Mouse (Mus musculus) cerebellum, adult 18-20 months (tissue): Measurements from ENCODE around the gene Cbx7.
A peak's percentile ranks its signal among the peaks of the same experiment; 100 is the strongest.

Source experiments
- DNase-seq, 2 experiments: peaks; one replicate each; pipeline ENCODE4 v3.0.0; 2021

The Cbx7 gene

DNA sequence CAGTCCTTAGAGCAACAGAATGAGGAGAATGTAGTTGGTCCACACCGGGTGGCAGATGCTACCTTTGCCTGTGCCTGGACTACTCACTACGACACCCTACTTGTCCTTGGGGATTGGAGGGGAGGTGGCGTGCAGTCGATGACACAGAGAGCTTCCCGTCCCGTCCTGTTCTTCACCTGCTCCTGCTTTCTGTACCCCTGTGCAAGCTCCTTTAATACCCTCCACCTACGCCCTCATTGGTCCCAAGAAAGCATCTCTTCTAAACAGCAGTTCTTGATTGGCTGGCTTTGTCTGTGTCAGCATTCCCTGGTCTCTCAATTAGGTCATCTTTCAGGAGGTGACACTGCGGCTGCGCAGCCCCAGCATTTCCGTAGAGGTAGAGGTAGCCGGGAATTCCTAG is at the start of gene Cbx7:
Cbx7 (minus strand) TSS at position 180 of the 400 bp plus-strand sequence.
- DNase-seq = no peak

GRCm38 (mm10) chr15:80020516-80020915 is 49.6 kb upstream of the Cbx7 start:
- DNase-seq = no peak

DNA sequence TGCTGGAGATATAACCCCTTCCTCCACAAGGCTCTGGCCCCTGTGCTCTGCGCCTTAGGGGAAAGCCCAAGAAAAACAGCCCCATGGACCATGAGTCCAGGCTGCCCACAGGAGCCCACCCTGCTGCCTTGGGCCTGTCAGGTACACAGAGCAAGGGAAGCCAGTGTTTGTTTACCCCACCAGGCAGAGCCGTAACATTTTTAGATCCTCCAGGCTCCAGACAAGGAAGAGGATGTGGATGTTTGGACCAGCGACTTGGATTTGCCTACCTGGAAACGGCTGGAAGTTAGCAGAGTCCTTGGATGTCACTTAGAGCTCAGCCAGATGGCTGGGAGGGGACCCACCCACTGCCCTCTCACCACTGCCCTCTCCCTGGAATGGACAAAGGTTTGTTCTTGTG is 48.7 kb upstream of the Cbx7 start:
- no peak for DNase-seq

DNA sequence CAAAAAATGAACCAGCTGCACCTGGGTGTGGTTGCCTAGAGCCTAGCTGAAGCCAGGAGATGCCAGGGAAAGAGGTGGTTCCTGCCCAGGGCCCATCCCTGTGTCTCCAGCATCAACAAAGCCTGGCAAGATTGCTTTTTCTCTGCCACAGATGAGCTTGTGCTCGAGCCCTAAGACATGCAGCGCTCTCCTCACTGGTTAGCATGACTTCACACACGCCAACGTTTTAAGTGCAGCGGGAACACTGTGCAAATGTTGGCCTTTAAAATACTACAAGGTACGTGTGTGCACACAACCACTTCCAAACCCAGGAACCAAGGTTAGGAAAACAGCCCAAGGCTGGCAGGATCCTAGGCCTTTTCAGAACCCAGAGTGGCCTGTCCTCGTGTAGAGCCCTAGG is 48.3 kb upstream of the Cbx7 start:
- DNase-seq = no peak

DNA sequence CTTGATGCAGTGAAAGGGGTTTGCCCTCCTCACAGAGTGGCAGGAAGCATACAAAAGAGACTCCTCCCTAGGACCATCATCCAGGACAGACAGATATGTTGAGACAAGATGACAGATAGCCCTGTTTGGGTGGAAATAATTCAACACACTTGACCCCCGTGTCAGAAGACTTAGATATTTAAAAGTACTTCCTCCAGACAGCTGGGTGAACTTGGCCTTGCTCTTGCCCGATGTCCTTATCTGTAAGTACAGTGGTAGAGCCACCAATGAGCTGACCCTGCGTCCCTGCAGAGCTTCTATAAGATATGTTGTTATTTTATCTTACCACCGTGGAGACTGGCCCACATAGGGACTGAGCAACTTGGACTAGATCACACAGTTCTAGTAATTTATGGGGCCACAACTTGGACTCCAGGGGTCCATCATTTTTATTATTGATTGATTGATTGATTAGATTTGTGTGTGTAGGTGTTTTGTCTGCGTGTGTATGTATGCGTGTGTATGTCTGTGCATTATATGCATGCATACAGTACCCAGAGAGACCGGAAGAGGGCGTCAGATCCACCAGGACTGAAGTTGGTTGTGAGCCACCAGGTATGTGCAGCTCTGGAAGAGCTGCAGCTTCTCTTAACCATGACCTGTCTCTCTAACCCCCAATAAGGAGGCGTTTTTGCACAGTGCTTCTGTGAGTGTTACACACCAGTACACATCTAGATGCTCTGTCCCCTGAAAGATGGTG is 45.8 kb upstream of the Cbx7 start:
- no peak for DNase-seq

GRCm38 (mm10) chr15:80015211-80015952 is 44.5 kb upstream of the Cbx7 start:
- DNase-seq = no peak

- DNase-seq = peak; percentile 38 to 70
These were observed 43.6 kb upstream of the Cbx7 start, which contains the start of gene Pdgfb for GRCm38 (mm10) chr15:80014321-80015210. Gene Pdgfb, minus strand, starts transcription at chr15:80014977.

DNA sequence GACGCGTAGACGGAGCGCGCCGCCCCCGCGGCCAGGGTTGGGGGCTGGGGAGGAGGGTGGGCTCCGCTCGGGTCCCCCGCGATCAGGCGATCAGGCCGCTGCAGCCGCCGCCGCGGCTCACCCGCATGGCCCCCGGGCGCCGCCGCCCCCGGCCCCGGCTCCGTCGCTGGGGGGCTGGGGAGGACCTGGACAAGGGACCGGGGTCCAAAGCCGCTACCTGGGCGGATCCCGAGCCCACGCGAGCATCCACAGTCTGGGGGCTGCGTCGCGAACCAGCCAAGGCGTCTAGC is 43.1 kb upstream of the Cbx7 start:
- DNase-seq = no peak

DNA sequence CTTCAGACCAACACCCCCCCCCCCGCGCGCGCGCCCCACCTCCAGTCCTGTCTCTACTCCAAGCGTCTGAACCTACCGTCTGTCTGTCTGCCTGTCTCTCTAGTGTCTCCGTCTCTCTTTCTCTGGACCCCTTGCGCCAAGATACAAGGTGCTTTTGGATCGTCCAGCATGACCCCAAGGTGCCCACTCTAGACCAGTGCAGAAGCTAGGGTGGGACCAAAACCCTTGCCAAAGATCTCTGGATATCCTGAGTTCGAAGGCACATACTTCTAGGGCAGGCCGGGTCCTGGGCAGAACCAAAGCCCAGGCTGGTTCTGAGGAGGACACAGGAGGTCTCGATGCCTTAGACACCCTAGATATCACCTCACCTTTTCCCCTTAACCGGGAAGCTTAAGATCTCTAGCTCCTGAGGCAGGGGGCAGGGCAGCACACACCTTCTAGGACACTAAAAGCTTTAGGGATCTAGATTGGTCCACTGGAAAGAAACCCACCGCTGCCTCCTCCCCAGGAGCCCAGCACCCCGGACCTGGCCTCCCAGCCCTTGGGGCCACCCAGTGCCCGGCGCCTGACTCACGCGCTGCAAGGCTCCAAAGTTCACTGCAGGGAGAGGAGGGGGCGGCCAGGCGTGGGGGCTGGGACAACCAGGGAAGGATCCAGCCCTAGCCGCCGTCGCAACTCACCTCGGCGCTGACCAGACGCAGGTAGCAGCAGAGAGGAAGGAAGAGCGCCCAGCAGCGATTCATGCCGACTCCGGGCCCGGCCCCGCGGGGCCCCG is 42.5 kb upstream of the Cbx7 start:
- DNase-seq = peak; percentile 15 to 26

DNA sequence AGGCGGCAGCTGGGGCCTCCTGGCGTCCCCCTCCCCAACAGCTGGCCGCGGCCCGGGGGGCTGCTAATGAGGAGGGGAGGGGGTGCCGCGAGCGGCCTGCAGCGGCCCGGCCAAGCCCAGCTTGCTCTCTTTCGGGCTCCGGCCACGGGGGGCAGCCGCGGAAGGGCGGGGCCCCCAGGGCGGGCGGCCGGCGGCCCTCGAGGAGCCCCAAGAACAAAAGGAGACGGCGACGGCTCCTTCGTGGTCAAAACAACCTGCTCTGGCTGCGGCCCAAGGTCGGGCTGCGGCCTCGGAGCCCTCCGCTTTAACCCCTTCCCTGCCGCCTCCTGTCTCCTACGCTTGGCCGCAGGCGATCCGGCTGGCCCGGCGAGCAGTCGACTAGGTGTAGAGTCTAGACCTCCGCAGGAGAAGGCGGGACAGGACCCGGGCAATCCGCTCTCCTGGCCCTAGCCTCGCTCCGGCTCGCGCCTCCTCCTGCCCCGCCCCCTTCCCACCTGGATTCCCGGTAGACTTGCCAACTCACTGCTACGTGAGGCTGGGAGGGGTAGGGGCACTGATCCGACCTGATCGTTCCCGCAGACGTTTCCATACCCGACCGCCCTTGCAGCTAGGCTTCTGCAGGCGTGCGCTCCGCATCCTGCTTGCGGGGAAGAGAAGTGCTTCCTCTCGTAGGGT is 41.7 kb upstream of the Cbx7 start:
- DNase-seq = peak; percentile 82 to 84

- peak; percentile 86 to 90 for DNase-seq
These were observed 41.0 kb upstream of the Cbx7 start for GRCm38 (mm10) chr15:80011778-80012526.

DNA sequence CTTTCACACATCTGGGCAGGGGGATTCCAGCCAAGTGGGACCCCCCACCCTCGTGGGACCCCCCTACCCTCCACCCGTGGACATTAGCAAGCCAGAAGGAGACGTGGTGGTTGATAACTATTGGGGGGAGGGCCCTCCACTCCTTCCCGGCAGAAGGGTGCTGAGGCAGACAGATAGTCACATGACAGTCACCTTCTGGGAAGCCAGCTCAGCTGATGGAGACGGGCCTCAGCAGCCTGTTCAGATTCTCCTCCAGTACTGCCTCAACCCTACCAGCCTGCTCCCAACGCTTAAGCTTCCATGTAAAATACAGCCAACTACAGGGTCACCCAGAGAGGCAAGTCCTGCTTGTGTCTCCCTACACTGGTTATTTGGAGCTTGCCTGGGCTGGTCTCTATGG is 40.3 kb upstream of the Cbx7 start:
- DNase-seq = no peak

- peak in 1 of 2 experiments; percentile 29 for DNase-seq
These were observed 39.3 kb upstream of the Cbx7 start for GRCm38 (mm10) chr15:80010182-80010558.

DNA sequence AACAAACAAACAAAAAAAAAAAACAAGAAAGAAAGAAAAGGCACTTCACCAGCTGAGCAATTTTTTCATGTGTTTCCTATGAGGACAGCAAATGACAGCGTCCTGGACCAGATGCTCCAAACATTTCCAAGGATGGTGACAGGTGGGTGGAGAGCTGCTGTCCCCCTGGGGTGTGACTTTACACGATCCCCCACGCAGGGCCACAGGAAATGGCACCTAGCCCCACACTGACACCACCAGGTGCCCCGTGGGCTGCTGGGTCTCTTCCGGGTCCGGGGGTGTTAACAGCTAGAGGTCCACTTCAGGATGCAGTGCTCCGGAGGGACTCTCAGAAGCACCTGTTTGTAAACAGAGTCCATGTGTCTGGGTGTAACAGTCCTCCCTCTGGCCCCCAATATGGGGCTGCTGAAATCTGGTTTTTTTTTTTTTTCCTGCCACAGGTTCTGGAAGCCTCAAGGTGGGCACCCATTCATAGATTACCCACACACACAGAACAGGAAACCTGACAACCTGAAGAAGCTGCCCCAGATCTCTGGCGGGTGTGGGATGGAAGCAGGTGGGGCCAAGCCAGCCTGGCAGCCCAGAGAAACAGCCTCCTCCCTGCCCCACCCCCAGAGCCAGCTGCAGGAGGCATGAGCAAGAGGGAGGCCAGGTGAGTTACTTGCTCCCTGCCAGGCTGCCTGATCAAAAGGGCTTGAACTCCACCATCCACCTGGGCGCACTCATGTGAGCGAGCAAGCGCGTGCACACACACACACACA is 38.7 kb upstream of the Cbx7 start:
- DNase-seq = no peak

DNA sequence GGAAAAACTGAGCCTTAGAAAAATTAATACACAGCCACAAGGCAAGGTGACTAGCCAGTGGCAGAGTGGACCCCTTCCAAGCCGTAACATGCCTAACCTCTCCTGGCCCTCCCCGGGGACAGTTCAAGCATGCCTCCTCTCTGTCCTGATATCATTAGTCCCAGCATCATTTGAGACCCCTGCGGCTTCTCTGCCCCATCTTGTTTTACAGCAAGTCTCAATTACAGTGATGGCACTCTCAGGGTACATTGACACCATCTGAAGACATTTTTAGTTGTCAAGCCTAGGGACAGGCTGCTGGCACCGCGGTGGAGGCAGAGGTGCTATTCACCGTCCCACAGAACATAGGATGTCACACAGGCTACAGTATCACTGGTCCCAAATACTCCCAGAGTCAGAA is 37.5 kb upstream of the Cbx7 start:
- DNase-seq = no peak

DNA sequence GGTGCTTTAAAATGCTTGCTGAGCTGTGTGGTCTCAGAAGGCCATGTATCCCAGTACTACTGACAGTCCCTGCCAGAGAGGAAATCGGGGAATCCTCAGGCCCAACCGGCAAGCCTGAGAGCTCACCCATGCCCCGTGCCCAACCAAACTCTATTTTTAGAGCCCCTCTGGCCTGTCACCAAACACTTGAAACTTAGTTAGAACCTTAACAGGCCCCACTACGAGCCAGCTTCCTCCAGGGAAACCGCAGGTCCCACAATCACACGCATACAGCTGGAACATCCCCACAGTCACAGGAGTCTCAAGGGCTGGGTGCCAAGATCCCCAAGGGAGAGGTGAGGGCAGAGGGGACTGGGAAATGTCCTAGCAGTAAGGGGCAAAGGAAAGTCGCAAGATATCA is 35.2 kb upstream of the Cbx7 start:
- DNase-seq = no peak

DNA sequence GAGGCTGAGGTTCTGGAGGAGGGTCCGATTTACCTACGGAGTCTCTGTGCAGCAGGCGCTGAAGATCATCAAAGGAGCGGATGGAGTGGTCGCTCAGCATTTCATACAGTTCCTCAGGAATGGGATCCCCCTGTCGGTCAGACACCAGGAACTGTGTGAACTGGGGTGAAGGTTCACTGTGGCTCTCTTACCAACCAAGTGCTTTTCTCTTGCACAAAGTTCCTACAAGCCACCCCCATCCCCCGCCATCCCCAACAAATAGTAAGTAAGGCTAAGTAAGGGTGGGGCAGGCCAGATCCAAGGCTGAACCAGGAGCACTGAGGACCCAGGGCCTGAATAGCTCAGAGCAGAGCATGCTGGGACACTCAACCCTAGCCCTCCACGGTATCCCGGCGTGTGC is 34.5 kb upstream of the Cbx7 start:
- no peak for DNase-seq

DNA sequence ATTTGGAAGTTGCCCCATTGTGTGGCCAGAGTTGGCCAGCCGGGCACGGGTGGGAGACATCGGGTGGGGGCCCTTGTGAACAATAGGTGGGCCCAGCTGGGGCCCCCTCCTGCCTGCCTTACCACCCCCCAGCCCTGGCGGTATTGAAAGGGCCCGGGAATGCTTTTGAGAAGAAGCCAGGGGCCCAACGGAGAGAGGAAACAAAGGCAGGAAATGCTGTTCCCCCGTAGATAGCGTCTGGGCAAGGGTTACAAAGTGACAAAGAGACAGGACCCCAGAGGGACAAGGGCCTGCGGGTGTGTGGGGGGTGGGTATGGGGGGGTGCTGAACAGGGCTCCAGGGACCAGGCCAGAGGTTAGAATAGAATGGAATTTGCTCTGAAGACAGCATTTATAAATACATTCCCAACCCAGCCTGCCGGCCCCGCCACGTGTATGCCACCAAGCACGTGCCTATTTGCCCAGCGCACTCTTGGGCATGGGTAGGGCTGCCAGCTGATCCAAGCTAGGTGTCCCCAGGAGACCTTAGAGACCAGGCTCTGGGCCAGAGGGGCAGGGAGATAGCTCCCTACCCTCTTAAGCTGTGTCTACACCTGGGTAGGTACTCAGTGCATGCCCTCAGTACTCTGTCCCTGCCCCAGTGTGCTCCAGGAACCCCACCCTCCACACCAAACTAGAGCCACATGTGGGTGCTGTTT is 33.9 kb upstream of the Cbx7 start:
- no peak for DNase-seq

GRCm38 (mm10) chr15:80003581-80003980 is 32.7 kb upstream of the Cbx7 start:
- no peak for DNase-seq

GRCm38 (mm10) chr15:80001601-80002000 is 30.7 kb upstream of the Cbx7 start:
- DNase-seq = no peak
